Mouse (Mus musculus) heart, postnatal 0 days (tissue): ENCODE data around the gene Vezf1. TPM values are rescaled to one million over a fixed set of nuclear protein-coding genes. Genes with fewer than 3 reads are reported as not detected.

Source experiments
- ATAC-seq: fragments of 200-750 bp; cut with Nextera tagmentation; 2 replicates; pipeline ENCODE4 v1.8.0; 2017; ENCODE audit warnings: low read depth, moderate number of reproducible peaks, moderate library complexity; ENCODE audit not compliant: insufficient read depth
- DNase-seq: peaks from one replicate; pipeline ENCODE4 v3.0.0-alpha.2; 2016; ENCODE audit warnings: low spot score
- H3K27ac ChIP-seq: fragments of 300-500 bp; sonication (generic); 2 replicates; pipeline ENCODE4 v1.5.1; 2014; ENCODE audit warnings: low read depth, mild to moderate bottlenecking
- H3K27me3 ChIP-seq: fragments of 300-500 bp; sonication (generic); 2 replicates; pipeline ENCODE4 v1.6.1; 2014; ENCODE audit warnings: low read length, mixed read lengths; ENCODE audit not compliant: control insufficient read depth, insufficient read depth
- H3K36me3 ChIP-seq: fragments of 300-500 bp; sonication (generic); replicated peaks from 2 replicates; pipeline ENCODE4 v1.6.1; 2014; ENCODE audit warnings: low read length, mixed read lengths; ENCODE audit not compliant: control insufficient read depth, insufficient read depth
- H3K4me1 ChIP-seq: fragments of 300-500 bp; sonication (generic); 2 replicates; pipeline ENCODE4 v1.6.1; 2014; ENCODE audit warnings: antibody characterized with exemption; ENCODE audit not compliant: control insufficient read depth, insufficient read depth
- H3K4me2 ChIP-seq: fragments of 300-500 bp; sonication (generic); 2 replicates; pipeline ENCODE4 v1.6.1; 2014; ENCODE audit warnings: low read depth, mild to moderate bottlenecking, low read length, moderate library complexity
- H3K4me3 ChIP-seq: fragments of 300-500 bp; sonication (generic); 2 replicates; pipeline ENCODE4 v1.5.1; 2014; ENCODE audit warnings: low read depth, low read length
- H3K9ac ChIP-seq: fragments of 300-500 bp; sonication (generic); replicated peaks from 2 replicates; pipeline ENCODE4 v1.6.1; 2014; ENCODE audit warnings: low read depth, low read length, mixed read lengths
- H3K9me3 ChIP-seq: fragments of 300-500 bp; sonication (generic); replicated peaks from 2 replicates; pipeline ENCODE4 v1.6.1; 2016; ENCODE audit warnings: low read length; ENCODE audit not compliant: control insufficient read depth
- CTCF ChIP-seq: IDR thresholded peaks from 2 replicates; pipeline ENCODE4 v1.5.1; 2016; ENCODE audit warnings: antibody characterized with exemption, control low read depth, low read depth
- EP300 ChIP-seq: IDR thresholded peaks from 2 replicates; pipeline ENCODE4 v1.6.1; 2016; ENCODE audit warnings: antibody characterized with exemption, low read depth
- WGBS: fragments of 180-500 bp; shearing (Covaris S2); extraction: QIAGEN DNeasy Blood & Tissue Kit; methylation state at CpG from one replicate; pipeline ENCODE4 v1.1.7; 2014; 5-methylcytosine and 5-hydroxymethylcytosine counted together
- polyA plus RNA-seq: library from polyadenylated mRNA; unstranded; fragments of >200 nt; fragmentation: Nextera tagmentation; extraction: Ambion mirVana; gene quantifications from 2 replicates; pipeline ENCODE4 v1.2.1, GENCODE M21; 2015
- total RNA-seq: library from RNA; depleted of rRNA; stranded (reverse); fragments of >200 nt; gene quantifications from 2 replicates; pipeline ENCODE4 v1.2.3, GENCODE M21; 2014; ENCODE audit warnings: low replicate concordance

Gene Vezf1
- total and polyA plus RNA-seq, 2 experiments from 2014 or later: 17.6 to 31.9 TPM

DNA sequence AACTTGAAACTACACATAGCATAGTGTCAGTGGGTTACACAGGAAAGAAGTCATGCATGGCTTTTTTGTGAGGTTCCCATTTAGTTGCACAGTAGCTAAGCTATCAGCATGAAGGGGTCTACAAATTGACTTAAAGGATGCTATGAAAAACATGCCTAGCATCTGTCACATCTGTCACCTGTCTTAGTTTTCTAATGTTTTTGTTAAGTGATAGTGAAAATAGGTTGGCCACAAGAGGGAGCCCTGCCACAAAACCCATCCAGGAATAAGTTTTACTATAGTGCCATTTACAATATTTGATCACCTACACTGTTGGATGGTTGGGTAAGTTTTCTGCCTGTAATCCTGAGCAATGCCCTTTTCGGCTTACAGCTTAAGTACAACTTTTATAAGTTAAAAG, 13.5 kb upstream of the Vezf1 start:
- H3K4me2 ChIP-seq: no peak overlapping the region
- peaks cover 9% of the 10 kb centered on the region; the same call in 1 of the 2 replicates for H3K4me1 ChIP-seq
- peaks cover 17% of the 10 kb centered on the region for H3K36me3 ChIP-seq
- no peaks in the 10 kb centered on the region for H3K9me3 ChIP-seq
- WGBS: 77% methylated on average over 1 of the region's 1 CpGs
- no peak overlapping the region for H3K27ac ChIP-seq
- TF ChIP-seq CTCF (peak; percentile 65), EP300 (no peak)
- DNase-seq: peak; percentile 39
- no peaks in the 10 kb centered on the region for H3K27me3 ChIP-seq
- H3K4me3 ChIP-seq: no peak overlapping the region
- no peak overlapping the region for H3K9ac ChIP-seq
- ATAC-seq: no peak

GRCm38 (mm10) chr11:88055777-88056176, 12.3 kb upstream of the Vezf1 start:
- 85% methylated on average over 2 of the region's 2 CpGs for WGBS
- Histone ChIP-seq H3K27ac (no peak overlapping the region), H3K4me1 (peaks cover 3% of the 10 kb centered on the region; the same call in 1 of the 2 replicates), H3K4me3 (no peak overlapping the region), H3K36me3 (peaks cover 13% of the 10 kb centered on the region), H3K4me2 (no peak overlapping the region), H3K9me3 (no peaks in the 10 kb centered on the region), H3K27me3 (no peaks in the 10 kb centered on the region), H3K9ac (no peak overlapping the region)
- TF ChIP-seq EP300 (no peak), CTCF (no peak)
- ATAC-seq (no peak), DNase-seq (no peak)

DNA sequence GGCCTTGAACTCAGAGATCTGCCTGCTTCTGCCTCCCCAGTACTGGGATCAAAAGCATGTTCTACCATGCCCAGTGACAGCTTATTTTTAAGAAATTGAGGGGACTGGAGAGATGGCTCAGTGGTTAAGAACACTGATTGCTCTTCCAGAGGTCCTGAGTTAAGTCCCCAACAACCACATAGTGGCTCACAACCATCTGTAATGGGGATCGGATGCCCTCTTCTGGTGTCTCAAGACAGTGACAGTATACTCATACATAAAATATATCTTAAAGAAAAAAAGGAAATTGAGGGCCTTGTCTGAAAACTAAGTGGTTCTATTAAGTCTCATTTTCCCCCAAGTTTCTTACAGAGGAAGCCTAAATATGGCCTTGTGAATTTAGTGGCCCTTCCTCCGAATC, 10.3 kb upstream of the Vezf1 start:
- H3K4me3 ChIP-seq: no peak overlapping the region
- TF ChIP-seq CTCF: no peak
- WGBS: 79% methylated on average over 2 of the region's 2 CpGs
- no peaks in the 10 kb centered on the region for H3K4me1 ChIP-seq
- H3K27me3 ChIP-seq: no peaks in the 10 kb centered on the region
- DNase-seq (no peak), ATAC-seq (no peak)
- no peak overlapping the region for H3K4me2 ChIP-seq
- H3K9ac ChIP-seq: no peak overlapping the region
- no peaks in the 10 kb centered on the region for H3K9me3 ChIP-seq
- no peak overlapping the region for H3K27ac ChIP-seq
- peaks cover 3% of the 10 kb centered on the region; the same call in 1 of the 2 replicates for H3K36me3 ChIP-seq

- ATAC-seq (peak; percentile 86), DNase-seq (peak; percentile 87)
- 49% methylated on average over 2 of the region's 2 CpGs for WGBS
- H3K27ac ChIP-seq: no peak overlapping the region
- no peak overlapping the region for H3K4me3 ChIP-seq
- H3K36me3 ChIP-seq: no peaks in the 10 kb centered on the region
- H3K27me3 ChIP-seq: no peaks in the 10 kb centered on the region
- H3K9me3 ChIP-seq: no peaks in the 10 kb centered on the region
- H3K4me1 ChIP-seq: no peaks in the 10 kb centered on the region
- TF ChIP-seq CTCF (peak; percentile 92), EP300 (no peak)
- H3K9ac ChIP-seq: no peak overlapping the region
- no peak overlapping the region for H3K4me2 ChIP-seq
Observed at GRCm38 (mm10) chr11:88059141-88059540, 8.9 kb upstream of the Vezf1 start.

- ATAC-seq: no peak
- Histone ChIP-seq H3K4me1 (no peaks in the 10 kb centered on the region), H3K4me3 (no peak overlapping the region), H3K4me2 (no peak overlapping the region), H3K27me3 (no peaks in the 10 kb centered on the region), H3K9ac (no peak overlapping the region), H3K9me3 (no peaks in the 10 kb centered on the region), H3K27ac (no peak overlapping the region), H3K36me3 (no peaks in the 10 kb centered on the region)
- no peak for DNase-seq
- TF ChIP-seq CTCF (0 out of 2 replicates have a peak, but pooled peaks have one; percentile 16), EP300 (no peak)
- WGBS: 62% methylated on average over 2 of the region's 2 CpGs
Observed at GRCm38 (mm10) chr11:88061892-88062625, 6.0 kb upstream of the Vezf1 start.

- Histone ChIP-seq H3K9me3 (no peaks in the 10 kb centered on the region), H3K4me2 (no peak overlapping the region), H3K4me3 (no peak overlapping the region), H3K27me3 (no peaks in the 10 kb centered on the region), H3K9ac (no peak overlapping the region), H3K36me3 (no peaks in the 10 kb centered on the region), H3K27ac (no peak overlapping the region), H3K4me1 (peaks cover 9% of the 10 kb centered on the region)
- no peak for TF ChIP-seq CTCF
- TF ChIP-seq EP300: no peak
- no peak for ATAC-seq
- DNase-seq: no peak
Observed at GRCm38 (mm10) chr11:88065732-88066131, 2.3 kb upstream of the Vezf1 start.
